Mouse (Mus musculus) testis, adult 2 months (tissue): ENCODE measurements around the gene Pdcd6ip. TPM values are rescaled to one million over a fixed set of nuclear protein-coding genes. Genes with fewer than 3 reads are reported as not detected.
A peak's percentile ranks its signal among the peaks of the same experiment; 100 is the strongest.
"Not testable (repeated sequence)": the region's sequence is repeated elsewhere in the genome, so short reads cannot be mapped to it uniquely, and the experiment has no call there.

Experiments used
- H3K27ac ChIP-seq: fragments of 200-500 bp; 2 replicates; pipeline ENCODE4 v1.5.1; 2012; ENCODE audit warnings: low read depth, low read length; ENCODE audit not compliant: control insufficient read depth, insufficient read depth
- H3K27me3 ChIP-seq: fragments of 200-500 bp; 2 replicates; pipeline ENCODE4 v1.6.1; 2012; ENCODE audit warnings: mild to moderate bottlenecking, low read length, moderate library complexity; ENCODE audit not compliant: control insufficient read depth, insufficient read depth
- H3K36me3 ChIP-seq: fragments of 200-500 bp; 2 replicates; pipeline ENCODE4 v1.6.1; 2012; ENCODE audit warnings: mild to moderate bottlenecking, low read length; ENCODE audit not compliant: control insufficient read depth, insufficient read depth
- H3K4me1 ChIP-seq: fragments of 200-500 bp; 2 replicates; pipeline ENCODE4 v1.6.1; 2012; ENCODE audit warnings: low read length; ENCODE audit not compliant: control insufficient read depth, insufficient read depth
- H3K4me3 ChIP-seq: fragments of 200-500 bp; 2 replicates; pipeline ENCODE4 v1.5.1; 2012; ENCODE audit warnings: low read depth, mild to moderate bottlenecking, low read length, moderate library complexity, mixed read lengths; ENCODE audit not compliant: control insufficient read depth
- CTCF ChIP-seq: fragments of 200-500 bp; IDR thresholded peaks from 2 replicates; pipeline ENCODE4 v1.5.1; 2012; ENCODE audit warnings: low read depth, mild to moderate bottlenecking, inconsistent platforms, low read length, moderate library complexity; ENCODE audit not compliant: control insufficient read depth, insufficient read depth, insufficient replicate concordance
- POLR2A ChIP-seq: fragments of 200-500 bp; IDR thresholded peaks from 2 replicates; pipeline ENCODE4 v1.6.1; 2012; ENCODE audit warnings: low read depth, mild to moderate bottlenecking, inconsistent platforms, low read length, moderate library complexity; ENCODE audit not compliant: control insufficient read depth
- polyA plus RNA-seq: library from polyadenylated mRNA; depleted of rRNA; stranded (reverse); fragments of >200 nt; gene quantifications from 2 replicates; pipeline ENCODE4 v1.2.3, GENCODE M21; 2012

Gene Pdcd6ip
- polyA plus RNA-seq, 1 experiment = 18.4 TPM

- H3K27ac ChIP-seq = peak overlapping the region; percentile 64
- no peak overlapping the region for H3K4me3 ChIP-seq
- H3K36me3 ChIP-seq = no peaks in the 10 kb centered on the region
- TF ChIP-seq POLR2A (no peak), CTCF (no peak)
- H3K4me1 ChIP-seq = peaks cover 9% of the 10 kb centered on the region
- H3K27me3 ChIP-seq = no peaks in the 10 kb centered on the region
Measured at GRCm38 (mm10) chr9:113738941-113739340, 30.9 kb upstream of the Pdcd6ip start.

GRCm38 (mm10) chr9:113738021-113738420, 30.0 kb upstream of the Pdcd6ip start:
- no peak overlapping the region for H3K27ac ChIP-seq
- H3K27me3 ChIP-seq = no peaks in the 10 kb centered on the region
- H3K4me1 ChIP-seq = peaks cover 9% of the 10 kb centered on the region
- H3K36me3 ChIP-seq = no peaks in the 10 kb centered on the region
- H3K4me3 ChIP-seq = no peak overlapping the region
- TF ChIP-seq CTCF = no peak
- TF ChIP-seq POLR2A = no peak

GRCm38 (mm10) chr9:113735920-113736319, 27.9 kb upstream of the Pdcd6ip start:
- TF ChIP-seq POLR2A (no peak), CTCF (no peak)
- Histone ChIP-seq H3K36me3 (no peaks in the 10 kb centered on the region), H3K4me3 (no peak overlapping the region), H3K27me3 (no peaks in the 10 kb centered on the region), H3K27ac (no peak overlapping the region), H3K4me1 (peaks cover 4% of the 10 kb centered on the region)

GRCm38 (mm10) chr9:113731540-113731939, 23.5 kb upstream of the Pdcd6ip start:
- Histone ChIP-seq H3K27me3 (no peaks in the 10 kb centered on the region), H3K4me1 (peaks cover 4% of the 10 kb centered on the region), H3K36me3 (no peaks in the 10 kb centered on the region), H3K27ac (no peak overlapping the region), H3K4me3 (no peak overlapping the region)
- TF ChIP-seq CTCF = no peak
- TF ChIP-seq POLR2A = no peak

- H3K4me1 ChIP-seq = peaks cover 9% of the 10 kb centered on the region
- no peak overlapping the region for H3K27ac ChIP-seq
- no peak for TF ChIP-seq CTCF
- TF ChIP-seq POLR2A = no peak
- H3K27me3 ChIP-seq = no peaks in the 10 kb centered on the region
- no peak overlapping the region for H3K4me3 ChIP-seq
- H3K36me3 ChIP-seq = no peaks in the 10 kb centered on the region
Measured at GRCm38 (mm10) chr9:113726991-113727680, 19.1 kb upstream of the Pdcd6ip start.

- no peak for TF ChIP-seq POLR2A
- no peak for TF ChIP-seq CTCF
- Histone ChIP-seq H3K27ac (no peak overlapping the region), H3K4me1 (peaks cover 9% of the 10 kb centered on the region), H3K36me3 (no peaks in the 10 kb centered on the region), H3K4me3 (no peak overlapping the region), H3K27me3 (no peaks in the 10 kb centered on the region)
Measured at GRCm38 (mm10) chr9:113726131-113726530, 18.1 kb upstream of the Pdcd6ip start.

- H3K27me3 ChIP-seq, H3K4me3 ChIP-seq, H3K36me3 ChIP-seq, H3K4me1 ChIP-seq, H3K27ac ChIP-seq: not testable (repeated sequence)
Measured at GRCm38 (mm10) chr9:113725609-113726008, 17.6 kb upstream of the Pdcd6ip start.

- H3K4me3 ChIP-seq = peak overlapping the region; percentile 24
- no peaks in the 10 kb centered on the region for H3K36me3 ChIP-seq
- TF ChIP-seq CTCF (no peak), POLR2A (no peak)
- H3K4me1 ChIP-seq = peaks cover 9% of the 10 kb centered on the region
- H3K27me3 ChIP-seq = no peaks in the 10 kb centered on the region
- no peak overlapping the region for H3K27ac ChIP-seq
Measured at GRCm38 (mm10) chr9:113724646-113725045, 16.6 kb upstream of the Pdcd6ip start.
